Mouse (Mus musculus) MEL (cell line): ENCODE data around the gene Usf1.

ENCODE experiments used
- CHD1 ChIP-seq: IDR thresholded peaks from 2 replicates; pipeline ENCODE4 v1.6.1; 2012; ENCODE audit warnings: low read depth, mild to moderate bottlenecking, inconsistent platforms, low read length, improper control_type of control experiment
- CTCF ChIP-seq, 3 experiments: IDR thresholded peaks in 2 of 3; conservative IDR thresholded peaks in 1 of 3; 2 replicates each; pipeline ENCODE4 v1.5.1; 2011 to 2012; ENCODE audit warnings: low read length in 3 of 3, low read depth in 2 of 3, mild to moderate bottlenecking in 2 of 3, improper control_type of control experiment in 1 of 3, inconsistent platforms in 1 of 3, mixed read lengths in 1 of 3, moderate library complexity in 1 of 3; ENCODE audit not compliant: control insufficient read depth in 1 of 3, insufficient read depth in 1 of 3, poor library complexity in 1 of 3, severe bottlenecking in 1 of 3
- EP300 ChIP-seq, 2 experiments: IDR thresholded peaks; 2 replicates each; pipeline ENCODE4 v1.6.1; 2011; ENCODE audit warnings: improper control_type of control experiment in 2 of 2, low read length in 2 of 2, low read depth in 1 of 2, mild to moderate bottlenecking in 1 of 2
- MAFK ChIP-seq: IDR thresholded peaks from 2 replicates; pipeline ENCODE4 v1.6.1; 2011; ENCODE audit warnings: low read depth, mild to moderate bottlenecking, low read length, improper control_type of control experiment, borderline replicate concordance
- MEF2A ChIP-seq: IDR thresholded peaks from 2 replicates; pipeline ENCODE4 v1.6.1; 2014; ENCODE audit warnings: low read depth, mild to moderate bottlenecking, inconsistent platforms, low read length, improper control_type of control experiment; ENCODE audit not compliant: poor library complexity, insufficient replicate concordance, severe bottlenecking; ENCODE audit errors: extremely low read depth
- POLR2A ChIP-seq, 2 experiments: IDR thresholded peaks; 2 replicates each; pipeline ENCODE4 v1.6.1; 2011 to 2012; ENCODE audit warnings: low read length in 2 of 2, mild to moderate bottlenecking in 2 of 2, control low read depth in 1 of 2, improper control_type of control experiment in 1 of 2, low read depth in 1 of 2, moderate library complexity in 1 of 2; ENCODE audit not compliant: control insufficient read depth in 1 of 2, insufficient read depth in 1 of 2, poor library complexity in 1 of 2
- UBTF ChIP-seq: IDR thresholded peaks from 2 replicates; pipeline ENCODE4 v1.6.1; 2012; ENCODE audit warnings: low read depth, mild to moderate bottlenecking, inconsistent platforms, low read length, improper control_type of control experiment, moderate library complexity, borderline replicate concordance; ENCODE audit not compliant: insufficient read depth
- ZNF384 ChIP-seq: IDR thresholded peaks from 2 replicates; pipeline ENCODE4 v1.6.1; 2012; ENCODE audit warnings: low read depth, mild to moderate bottlenecking, inconsistent platforms, low read length, improper control_type of control experiment

- TF ChIP-seq MEF2A (no peak), CTCF (IDR thresholded peaks at IDR 0.05 in 2 of 3, conservative IDR thresholded peaks at IDR 0.05 in 1 of 3; ENCODE audit: control insufficient read depth in 1 of 3, insufficient read depth in 1 of 3, low read depth in 2 of 3, low read length in 3 of 3, poor library complexity in 1 of 3, severe bottlenecking in 1 of 3) (no peak), MAFK (no peak), POLR2A (IDR thresholded peaks at IDR 0.05; ENCODE audit: control insufficient read depth in 1 of 2, insufficient read depth in 1 of 2, low read depth in 1 of 2, low read length in 2 of 2, poor library complexity in 1 of 2) (no peak), ZNF384 (no peak), UBTF (no peak), CHD1 (no peak), EP300 (IDR thresholded peaks at IDR 0.05; ENCODE audit: low read depth in 1 of 2, low read length in 2 of 2) (no peak)
These were observed 28.0 kb downstream of the Usf1 start for GRCm38 (mm10) chr1:171439072-171439471.
